Mouse (Mus musculus) spleen, adult 2 months (tissue): ENCODE data around the gene Cavin4. TPM values are rescaled to one million over a fixed set of nuclear protein-coding genes. Genes with fewer than 3 reads are reported as not detected.

Source experiments
- DNase-seq, 2 experiments: peaks; one replicate each; pipeline versions ENCODE4 v3.0.0 to v3.0.0-alpha.2; 2012 to 2021; ENCODE audit warnings: low spot score in 2 of 2, low read depth in 1 of 2
- H3K27ac ChIP-seq: fragments of 200-500 bp; 2 replicates; pipeline ENCODE4 v1.5.1; 2012; ENCODE audit warnings: low read length, inconsistent platforms; ENCODE audit not compliant: insufficient read depth
- H3K27me3 ChIP-seq: fragments of 200-500 bp; 2 replicates; pipeline ENCODE4 v1.6.1; 2012; ENCODE audit warnings: mild to moderate bottlenecking, moderate library complexity, low read length, inconsistent platforms; ENCODE audit not compliant: control insufficient read depth, insufficient read depth
- H3K36me3 ChIP-seq: fragments of 200-500 bp; 2 replicates; pipeline ENCODE4 v1.6.1; 2012; ENCODE audit warnings: mild to moderate bottlenecking, low read length, inconsistent platforms; ENCODE audit not compliant: control insufficient read depth, insufficient read depth
- H3K4me1 ChIP-seq: fragments of 200-500 bp; 2 replicates; pipeline ENCODE4 v1.6.1; 2011; ENCODE audit warnings: inconsistent platforms; ENCODE audit not compliant: control insufficient read depth, insufficient read depth, insufficient read length
- H3K4me3 ChIP-seq: fragments of 200-500 bp; 2 replicates; pipeline ENCODE4 v1.5.1; 2011; ENCODE audit warnings: mild to moderate bottlenecking, inconsistent platforms; ENCODE audit not compliant: insufficient read depth, insufficient read length; ENCODE audit errors: extremely low read depth
- CTCF ChIP-seq: fragments of 200-500 bp; IDR thresholded peaks from 2 replicates; pipeline ENCODE4 v1.5.1; 2011; ENCODE audit warnings: mild to moderate bottlenecking, inconsistent platforms; ENCODE audit not compliant: insufficient read depth, insufficient read length, insufficient replicate concordance; ENCODE audit errors: extremely low read depth
- POLR2A ChIP-seq: fragments of 200-500 bp; IDR thresholded peaks from 2 replicates; pipeline ENCODE4 v1.6.1; 2011; ENCODE audit warnings: low read depth, low read length, inconsistent platforms
- WGBS: fragments of 180-500 bp; shearing (Covaris S2); methylation state at CpG from one replicate; pipeline ENCODE4 v1.1.7; 2018; 5-methylcytosine and 5-hydroxymethylcytosine counted together
- polyA plus RNA-seq: library from polyadenylated mRNA; depleted of rRNA; stranded (reverse); fragments of >200 nt; gene quantifications from 2 replicates; pipeline ENCODE4 v1.2.3, GENCODE M21; 2012

The Cavin4 gene
- polyA plus RNA-seq, 1 experiment: not detected

GRCm38 (mm10) chr4:48643801-48644200, 19.5 kb upstream of the Cavin4 start:
- no peaks in the 10 kb centered on the region for H3K27me3 ChIP-seq
- no peak for DNase-seq
- H3K4me3 ChIP-seq: no peak overlapping the region
- no peaks in the 10 kb centered on the region for H3K36me3 ChIP-seq
- H3K4me1 ChIP-seq: no peaks in the 10 kb centered on the region
- 92% methylated on average over 6 of the region's 6 CpGs for WGBS
- TF ChIP-seq POLR2A (no peak), CTCF (no peak)
- H3K27ac ChIP-seq: no peak overlapping the region

DNA sequence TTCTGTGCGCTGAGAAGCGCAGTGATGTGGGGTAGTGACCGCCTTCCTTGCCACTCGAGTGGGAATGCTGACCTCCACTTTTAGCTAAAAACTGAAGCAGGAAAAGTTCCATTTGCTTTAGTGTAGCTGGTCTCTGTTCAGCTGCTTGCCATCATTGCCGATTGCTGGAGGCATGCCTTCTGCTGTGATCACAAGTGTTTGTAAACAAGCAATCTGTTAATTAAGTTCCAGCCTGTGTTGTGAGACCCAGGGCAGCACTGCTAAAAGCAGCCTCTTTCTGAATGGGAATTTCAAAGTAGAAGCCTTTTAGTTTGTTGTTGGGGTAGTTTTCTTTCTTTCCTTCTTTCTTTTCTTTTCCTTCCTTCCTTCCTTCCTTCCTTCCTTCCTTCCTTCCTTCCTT, 17.2 kb upstream of the Cavin4 start:
- Histone ChIP-seq H3K36me3 (no peaks in the 10 kb centered on the region), H3K27ac (no peak overlapping the region), H3K27me3 (no peaks in the 10 kb centered on the region), H3K4me1 (no peaks in the 10 kb centered on the region), H3K4me3 (no peak overlapping the region)
- no peak for DNase-seq
- 93% methylated on average over 5 of the region's 5 CpGs for WGBS
- TF ChIP-seq POLR2A (no peak), CTCF (no peak)

DNA sequence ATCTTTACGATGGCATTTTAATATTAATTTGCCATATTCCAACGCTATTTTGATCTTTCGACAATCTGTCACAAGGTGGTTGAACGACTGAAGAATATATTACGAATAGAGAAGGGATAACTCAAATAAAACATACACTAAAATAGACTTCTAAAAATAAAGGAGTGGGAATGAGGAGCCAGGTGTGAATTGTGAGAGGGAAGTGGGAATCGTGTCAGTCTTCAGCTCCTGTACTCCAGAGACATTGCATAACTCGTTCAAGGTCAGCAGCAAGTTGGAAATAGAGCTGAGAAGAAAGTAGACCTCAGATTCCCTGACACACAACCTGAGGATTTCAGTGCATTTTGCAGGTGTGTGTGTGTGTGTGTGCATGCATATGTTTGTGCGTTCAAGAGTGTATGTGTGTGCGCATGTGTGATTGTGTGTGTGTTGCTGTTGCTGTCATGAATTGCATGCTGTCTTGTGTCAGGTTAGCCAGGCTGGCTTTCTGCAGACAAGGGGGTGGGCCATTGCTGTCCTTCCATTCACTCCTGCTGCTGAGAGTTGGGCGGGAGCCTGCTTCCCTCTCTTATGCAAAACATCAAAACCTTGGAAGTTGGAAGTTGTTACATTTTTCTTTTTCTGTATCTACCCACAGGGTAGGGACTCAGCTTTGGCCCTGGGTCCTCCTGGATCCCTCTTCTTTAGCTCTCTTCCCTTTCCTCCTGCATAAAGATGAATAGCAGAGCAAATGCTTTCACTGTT, 12.5 kb upstream of the Cavin4 start:
- Histone ChIP-seq H3K36me3 (no peaks in the 10 kb centered on the region), H3K4me3 (no peak overlapping the region), H3K27me3 (no peaks in the 10 kb centered on the region), H3K4me1 (no peaks in the 10 kb centered on the region), H3K27ac (no peak overlapping the region)
- 90% methylated on average over 10 of the region's 10 CpGs for WGBS
- DNase-seq: no peak
- TF ChIP-seq CTCF (no peak), POLR2A (no peak)

DNA sequence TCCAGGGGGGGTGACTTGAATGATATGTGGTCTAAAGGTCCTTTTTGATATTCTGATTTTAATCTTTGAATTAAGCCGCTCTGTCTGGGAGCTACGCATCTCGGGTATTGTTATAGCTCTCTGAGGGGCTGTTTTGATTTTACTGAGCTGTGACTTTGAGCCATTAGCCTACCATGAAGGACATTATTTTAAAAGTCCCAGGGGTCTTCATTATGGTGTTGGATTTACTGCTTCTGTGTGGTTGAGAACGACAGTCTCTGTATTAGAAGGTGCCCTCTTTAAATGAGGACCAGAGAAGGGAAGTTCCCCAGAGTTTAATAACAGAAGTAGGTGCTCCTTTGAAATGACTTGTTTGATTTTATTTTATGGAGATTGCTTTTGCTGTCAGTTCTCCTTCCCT, 9.2 kb upstream of the Cavin4 start:
- no peaks in the 10 kb centered on the region for H3K27me3 ChIP-seq
- H3K36me3 ChIP-seq: no peaks in the 10 kb centered on the region
- no peaks in the 10 kb centered on the region for H3K4me1 ChIP-seq
- WGBS: 91% methylated on average over 4 of the region's 4 CpGs
- no peak overlapping the region for H3K4me3 ChIP-seq
- H3K27ac ChIP-seq: no peak overlapping the region
- no peak for TF ChIP-seq CTCF
- DNase-seq: no peak

DNA sequence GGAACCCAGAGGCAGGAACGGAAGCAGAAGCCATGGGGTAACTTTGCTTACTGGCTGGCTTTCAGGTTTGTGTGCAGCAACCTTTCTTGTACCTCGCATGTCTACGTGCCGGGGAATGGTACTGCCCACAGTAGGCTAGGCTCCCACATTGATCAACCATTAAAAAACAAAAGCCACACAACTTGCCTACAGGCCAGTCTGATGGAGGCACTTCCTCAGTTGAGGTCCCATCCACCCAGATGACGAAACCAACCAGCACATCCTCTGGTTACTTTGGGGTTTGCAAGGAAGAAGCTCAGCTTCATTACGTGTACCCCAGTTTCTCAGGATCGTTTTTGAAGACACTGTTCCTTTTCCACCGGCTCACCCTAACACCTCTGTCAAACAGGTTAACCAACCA, 6.8 kb upstream of the Cavin4 start:
- H3K27ac ChIP-seq: no peak overlapping the region
- TF ChIP-seq CTCF (no peak), POLR2A (no peak)
- no peaks in the 10 kb centered on the region for H3K36me3 ChIP-seq
- DNase-seq: no peak
- no peaks in the 10 kb centered on the region for H3K27me3 ChIP-seq
- no peak overlapping the region for H3K4me3 ChIP-seq
- H3K4me1 ChIP-seq: no peaks in the 10 kb centered on the region
- WGBS: 77% methylated on average over 8 of the region's 8 CpGs

DNA sequence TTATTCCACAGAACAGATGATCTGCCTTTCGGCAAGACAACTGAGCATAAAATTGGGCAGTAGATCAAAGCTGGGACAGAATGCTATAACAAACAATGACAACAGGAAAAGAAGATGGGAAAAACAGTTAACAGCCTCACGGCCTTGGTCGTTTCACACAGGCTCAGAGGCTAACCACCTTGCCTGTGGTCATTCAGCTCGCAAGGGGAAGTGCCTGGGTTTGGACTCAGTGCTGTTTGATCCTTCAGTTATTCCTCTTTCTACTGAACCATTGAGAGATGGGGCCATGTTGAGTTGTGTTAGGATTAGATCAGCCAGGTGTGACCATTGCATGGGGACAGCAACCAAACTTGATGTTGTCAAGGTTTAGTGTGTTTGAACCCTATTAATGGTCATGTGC, 3.2 kb upstream of the Cavin4 start:
- no peak for TF ChIP-seq POLR2A
- TF ChIP-seq CTCF: no peak
- Histone ChIP-seq H3K27me3 (no peaks in the 10 kb centered on the region), H3K36me3 (no peaks in the 10 kb centered on the region), H3K27ac (no peak overlapping the region), H3K4me3 (no peak overlapping the region), H3K4me1 (no peaks in the 10 kb centered on the region)
- 49% methylated on average over 4 of the region's 4 CpGs for WGBS
- DNase-seq: no peak

DNA sequence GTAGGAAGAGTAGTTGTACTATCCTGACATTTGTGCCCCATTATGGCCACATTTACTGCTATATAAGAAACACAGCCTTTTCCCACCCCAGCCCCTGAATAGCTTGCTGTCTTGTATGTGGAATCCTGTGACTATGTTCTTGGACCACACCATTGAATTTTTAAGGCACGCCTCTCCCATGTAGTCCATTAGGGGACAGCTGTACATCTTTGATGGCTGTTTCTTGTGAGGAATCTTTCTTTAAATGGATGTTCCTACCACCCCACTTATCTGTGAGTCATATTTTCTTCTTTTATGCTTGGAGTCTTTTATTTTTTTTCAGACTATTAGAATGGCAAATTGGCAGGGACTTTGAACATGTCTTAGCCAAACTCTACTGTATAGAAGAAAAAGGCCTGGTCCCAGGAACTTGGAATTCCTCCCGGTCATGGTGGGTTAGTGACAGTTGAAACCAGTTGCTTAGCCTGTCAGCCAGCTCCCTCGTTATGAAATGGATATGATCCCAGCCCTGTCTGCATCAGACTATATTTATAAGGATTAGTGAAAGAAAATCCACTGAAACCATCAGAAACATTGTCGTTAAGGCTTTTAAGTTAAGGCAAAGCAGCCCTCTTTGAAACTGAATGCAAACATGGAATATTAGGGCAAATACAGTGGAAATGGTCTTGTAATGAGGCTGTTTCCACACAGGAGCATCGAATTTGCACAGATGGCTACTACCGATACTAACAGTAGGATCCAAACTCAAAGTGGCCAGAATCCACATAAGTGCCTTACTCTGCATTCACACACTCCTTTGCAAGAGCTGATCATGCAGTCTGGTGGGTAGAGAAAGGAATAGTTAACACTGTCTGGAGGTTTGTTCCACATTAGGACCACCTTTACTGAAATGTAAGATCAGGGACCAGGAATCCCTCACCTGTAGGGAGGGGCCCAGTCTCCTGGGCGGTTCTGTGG, 2.4 kb upstream of the Cavin4 start:
- WGBS: 84% methylated on average over 7 of the region's 7 CpGs

More for the DNA sequence above, 2.4 kb upstream of the Cavin4 start:
- H3K27ac ChIP-seq: no peak overlapping the region
- DNase-seq: no peak
- TF ChIP-seq CTCF (no peak), POLR2A (no peak)
- H3K4me1 ChIP-seq: no peaks in the 10 kb centered on the region
- H3K4me3 ChIP-seq: no peak overlapping the region
- no peaks in the 10 kb centered on the region for H3K27me3 ChIP-seq
- no peaks in the 10 kb centered on the region for H3K36me3 ChIP-seq
